Mouse (Mus musculus): ENCODE measurements around the gene Mdm2.

- TF ChIP-seq CTCF (IDR thresholded peaks at IDR 0.05) (no peak), POLR2A (IDR thresholded peaks at IDR 0.05; ENCODE audit: insufficient read depth, low read depth, low read length) (no peak)
These were observed 49.5 kb upstream of the Mdm2 start for GRCm38 (mm10) chr10:117759844-117760630.
